Mouse (Mus musculus): ENCODE results near the gene Hist2h2ac. TPM values are rescaled to one million over a fixed set of nuclear protein-coding genes. Genes with fewer than 3 reads are reported as not detected.
A peak's percentile ranks its signal among the peaks of the same experiment; 100 is the strongest.

Hist2h2ac gene
- polyA plus RNA-seq, 1 experiment from 2014 or later, result 2.3 TPM

- no peaks in the 10 kb centered on the region for H3K27me3 ChIP-seq (ENCODE audit: control insufficient read depth, insufficient read depth, low read length)
- peaks cover 16% of the 10 kb centered on the region for H3K4me1 ChIP-seq (replicated peaks; ENCODE audit: control insufficient read depth, insufficient read depth, low read length)
- peak; percentile 1 for ATAC-seq (ENCODE audit: low FRiP score)
- peak overlapping the region; percentile 53 for H3K4me3 ChIP-seq (replicated peaks; ENCODE audit: low read length)
- peak; percentile 27 for DNase-seq (ENCODE audit: low spot score)
- H3K27ac ChIP-seq, result peak overlapping the region; percentile 97
- 19% methylated on average over 27 of the region's 27 CpGs for WGBS
- H3K36me3 ChIP-seq (replicated peaks; ENCODE audit: control insufficient read depth, insufficient read depth), result peaks cover 33% of the 10 kb centered on the region
- H3K9me3 ChIP-seq (ENCODE audit: control insufficient read depth, low read length), result no peaks in the 10 kb centered on the region
- H3K9ac ChIP-seq, result peak overlapping the region; percentile 81
- H3K4me2 ChIP-seq (replicated peaks), result peak overlapping the region; percentile 76
Measured at GRCm38 (mm10) chr3:96196437-96197128, 24.1 kb downstream of the Hist2h2ac start.

DNA sequence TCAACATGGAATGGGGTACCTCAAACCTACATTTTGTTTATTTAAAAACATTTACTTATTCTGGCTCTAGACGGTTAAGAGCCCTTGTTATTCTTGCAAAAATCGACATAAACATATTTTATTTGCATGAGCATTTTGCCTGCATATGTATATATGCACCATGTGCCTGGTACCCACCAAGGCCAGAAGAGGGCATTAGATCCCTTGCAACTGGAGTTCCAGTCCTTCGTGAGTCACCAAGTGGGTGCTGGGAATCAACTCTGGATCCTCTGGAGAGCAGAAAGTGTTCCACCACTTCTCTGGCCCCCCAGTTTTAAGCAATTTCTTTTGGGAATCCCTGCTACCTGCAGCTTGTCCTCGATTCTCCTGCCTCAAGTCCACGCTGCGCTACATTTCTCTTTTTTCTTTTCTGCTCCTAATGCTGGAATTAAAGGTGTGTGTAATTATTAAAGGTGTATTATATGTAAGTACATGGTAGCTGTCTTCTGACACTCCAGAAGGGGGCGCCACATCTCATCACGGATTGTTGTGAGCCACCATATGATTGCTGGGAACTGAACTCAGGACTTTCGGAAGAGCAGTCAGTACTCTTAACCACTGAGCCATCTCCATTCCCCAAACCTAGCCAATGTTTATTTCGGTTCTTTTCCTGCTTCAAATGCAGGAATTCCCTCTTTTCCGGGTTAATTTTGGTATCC lies 24.9 kb downstream of the Hist2h2ac start:
- Histone ChIP-seq H3K9ac (no peak overlapping the region), H3K27me3 (ENCODE audit: control insufficient read depth, insufficient read depth, low read length) (no peaks in the 10 kb centered on the region), H3K4me3 (replicated peaks; ENCODE audit: low read length) (peak overlapping the region; percentile 53; the same call in 1 of the 2 replicates), H3K36me3 (replicated peaks; ENCODE audit: control insufficient read depth, insufficient read depth) (peaks cover 41% of the 10 kb centered on the region), H3K9me3 (ENCODE audit: control insufficient read depth, low read length) (no peaks in the 10 kb centered on the region), H3K27ac (peak overlapping the region; percentile 97; the same call in 1 of the 2 replicates), H3K4me1 (replicated peaks; ENCODE audit: control insufficient read depth, insufficient read depth, low read length) (peaks cover 16% of the 10 kb centered on the region), H3K4me2 (replicated peaks) (peak overlapping the region; percentile 76)
- no peak for DNase-seq (ENCODE audit: low spot score)
- ATAC-seq (ENCODE audit: low FRiP score), result no peak
- 93% methylated on average over 11 of the region's 11 CpGs for WGBS

GRCm38 (mm10) chr3:96194966-96195365 lies 25.7 kb downstream of the Hist2h2ac start:
- Histone ChIP-seq H3K4me1 (replicated peaks; ENCODE audit: control insufficient read depth, insufficient read depth, low read length) (peaks cover 16% of the 10 kb centered on the region), H3K36me3 (replicated peaks; ENCODE audit: control insufficient read depth, insufficient read depth) (peaks cover 49% of the 10 kb centered on the region), H3K27me3 (ENCODE audit: control insufficient read depth, insufficient read depth, low read length) (no peaks in the 10 kb centered on the region), H3K4me2 (replicated peaks) (no peak overlapping the region), H3K27ac (no peak overlapping the region), H3K9ac (no peak overlapping the region), H3K4me3 (replicated peaks; ENCODE audit: low read length) (no peak overlapping the region), H3K9me3 (ENCODE audit: control insufficient read depth, low read length) (no peaks in the 10 kb centered on the region)
- 90% methylated on average over 10 of the region's 10 CpGs for WGBS
- DNase-seq (ENCODE audit: low spot score), result no peak
- no peak for ATAC-seq (ENCODE audit: low FRiP score)

- Histone ChIP-seq H3K9ac (no peak overlapping the region), H3K36me3 (replicated peaks; ENCODE audit: control insufficient read depth, insufficient read depth) (peaks cover 67% of the 10 kb centered on the region)
Measured at GRCm38 (mm10) chr3:96192977-96193376, 27.7 kb downstream of the Hist2h2ac start.

DNA sequence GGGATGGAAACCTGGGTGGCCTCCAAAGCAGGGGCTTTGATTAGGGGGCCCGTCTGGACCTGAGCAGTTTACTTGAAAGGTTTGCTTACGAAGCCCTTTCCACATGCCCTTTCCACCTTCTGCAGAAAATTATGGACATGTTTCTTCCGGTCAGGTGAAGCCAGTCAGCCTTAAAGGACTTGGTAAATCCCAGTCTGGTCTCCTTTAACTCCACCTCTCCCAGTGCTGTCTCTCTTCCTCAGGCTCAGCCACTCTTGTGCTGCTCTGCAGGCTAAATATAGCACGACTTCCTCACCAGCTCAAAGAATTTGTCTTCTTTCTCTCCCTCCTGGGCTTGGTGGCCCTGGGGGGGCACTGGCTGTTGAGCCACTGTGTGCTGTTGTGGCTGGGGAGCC lies 38.3 kb downstream of the Hist2h2ac start:
- Histone ChIP-seq H3K4me2 (replicated peaks) (peak overlapping the region; percentile 63), H3K9me3 (ENCODE audit: control insufficient read depth, low read length) (no peaks in the 10 kb centered on the region), H3K36me3 (replicated peaks; ENCODE audit: control insufficient read depth, insufficient read depth) (peaks cover 30% of the 10 kb centered on the region), H3K9ac (peak overlapping the region; percentile 79), H3K4me1 (replicated peaks; ENCODE audit: control insufficient read depth, insufficient read depth, low read length) (peaks cover 27% of the 10 kb centered on the region), H3K4me3 (replicated peaks; ENCODE audit: low read length) (peak overlapping the region; percentile 60), H3K27ac (peak overlapping the region; percentile 85), H3K27me3 (ENCODE audit: control insufficient read depth, insufficient read depth, low read length) (no peaks in the 10 kb centered on the region)
- ATAC-seq (ENCODE audit: low FRiP score), result no peak
- 26% methylated on average over 4 of the region's 4 CpGs for WGBS
- no peak for DNase-seq (ENCODE audit: low spot score)

More at GRCm38 (mm10) chr3:96192977-96193376, 27.7 kb downstream of the Hist2h2ac start:
- ATAC-seq (ENCODE audit: low FRiP score), result no peak
- no peak overlapping the region for H3K4me3 ChIP-seq (replicated peaks; ENCODE audit: low read length)
- no peaks in the 10 kb centered on the region for H3K9me3 ChIP-seq (ENCODE audit: control insufficient read depth, low read length)
- 69% methylated on average over 12 of the region's 12 CpGs for whole genome bisulfite sequencing
- no peaks in the 10 kb centered on the region for H3K27me3 ChIP-seq (ENCODE audit: control insufficient read depth, insufficient read depth, low read length)
- no peak overlapping the region for H3K27ac ChIP-seq
- H3K4me2 ChIP-seq (replicated peaks), result no peak overlapping the region
- H3K4me1 ChIP-seq (replicated peaks; ENCODE audit: control insufficient read depth, insufficient read depth, low read length), result peaks cover 12% of the 10 kb centered on the region
- no peak for DNase-seq (ENCODE audit: low spot score)

GRCm38 (mm10) chr3:96181510-96182381 lies 38.9 kb downstream of the Hist2h2ac start:
- peak overlapping the region; percentile 85 for H3K27ac ChIP-seq
- 27% methylated on average over 12 of the region's 12 CpGs for WGBS
- ATAC-seq (ENCODE audit: low FRiP score), result peak; percentile 43

DNA sequence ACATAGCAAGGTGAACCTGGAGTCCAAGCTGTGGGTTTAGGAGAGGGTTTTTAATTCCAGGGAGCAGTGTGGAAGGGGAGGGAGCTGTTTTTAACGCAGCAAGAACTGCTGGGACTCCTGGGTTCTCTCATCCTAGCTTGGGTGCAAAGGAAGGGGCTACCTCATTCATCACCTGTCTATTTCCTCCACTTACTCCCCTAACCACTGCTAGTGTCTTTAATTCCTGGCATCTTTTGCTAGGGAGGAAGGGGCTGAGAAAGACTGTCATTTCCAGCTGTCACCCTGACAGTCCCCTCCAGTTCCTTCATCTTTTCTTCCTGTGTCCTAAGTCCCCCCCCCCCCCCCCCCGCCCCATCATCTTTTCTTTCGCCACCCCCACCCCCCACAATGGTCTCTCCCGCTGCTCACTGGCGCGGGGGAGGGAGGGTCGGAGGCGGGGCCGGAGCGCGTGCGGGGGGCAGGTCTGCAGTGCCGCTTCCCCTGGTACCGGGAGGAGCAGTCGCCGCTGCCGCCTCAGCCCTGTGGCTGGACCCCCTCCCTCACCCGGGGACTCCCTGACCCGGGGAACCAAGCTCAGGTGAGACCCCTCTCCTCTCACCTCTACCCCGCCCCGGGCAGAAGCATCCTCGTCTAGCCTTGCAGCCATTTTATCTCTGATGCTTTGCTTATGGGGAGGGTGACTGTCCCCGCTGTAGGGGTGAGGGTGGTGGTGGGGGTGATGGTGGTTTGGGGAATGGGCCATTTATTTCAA lies 39.8 kb downstream of the Hist2h2ac start, which contains the start of gene Sv2a:
TSS of gene Sv2a (plus strand) at position 425 of the 751 bp plus-strand sequence.
- DNase-seq (ENCODE audit: low spot score) (peak; percentile 62), ATAC-seq (ENCODE audit: low FRiP score) (peak; percentile 80)
- Histone ChIP-seq H3K9me3 (ENCODE audit: control insufficient read depth, low read length) (no peaks in the 10 kb centered on the region), H3K27ac (peak within 1 kb of the TSS; percentile 85), H3K9ac (peak within 1 kb of the TSS; percentile 79), H3K4me3 (replicated peaks; ENCODE audit: low read length) (peak within 1 kb of the TSS; percentile 60), H3K4me1 (replicated peaks; ENCODE audit: control insufficient read depth, insufficient read depth, low read length) (peaks cover 27% of the 10 kb centered on the region), H3K27me3 (ENCODE audit: control insufficient read depth, insufficient read depth, low read length) (no peaks in the 10 kb centered on the region), H3K36me3 (replicated peaks; ENCODE audit: control insufficient read depth, insufficient read depth) (peaks cover 37% of the 10 kb centered on the region), H3K4me2 (replicated peaks) (peak within 1 kb of the TSS; percentile 63)
- WGBS, result 0% methylated on average over 14 of the region's 23 CpGs

More at GRCm38 (mm10) chr3:96181510-96182381, 38.9 kb downstream of the Hist2h2ac start:
- H3K27me3 ChIP-seq (ENCODE audit: control insufficient read depth, insufficient read depth, low read length), result no peaks in the 10 kb centered on the region
- no peak for DNase-seq (ENCODE audit: low spot score)
- H3K4me3 ChIP-seq (replicated peaks; ENCODE audit: low read length), result peak overlapping the region; percentile 60
- H3K9me3 ChIP-seq (ENCODE audit: control insufficient read depth, low read length), result no peaks in the 10 kb centered on the region
- H3K9ac ChIP-seq, result peak overlapping the region; percentile 79
- H3K4me1 ChIP-seq (replicated peaks; ENCODE audit: control insufficient read depth, insufficient read depth, low read length), result peaks cover 27% of the 10 kb centered on the region
- peak overlapping the region; percentile 63 for H3K4me2 ChIP-seq (replicated peaks)
- peaks cover 30% of the 10 kb centered on the region for H3K36me3 ChIP-seq (replicated peaks; ENCODE audit: control insufficient read depth, insufficient read depth)

- no peak overlapping the region for H3K9ac ChIP-seq
- H3K27ac ChIP-seq, result no peak overlapping the region
- H3K4me1 ChIP-seq (replicated peaks; ENCODE audit: control insufficient read depth, insufficient read depth, low read length), result peaks cover 27% of the 10 kb centered on the region
- 57% methylated on average over 4 of the region's 4 CpGs for WGBS
- H3K4me3 ChIP-seq (replicated peaks; ENCODE audit: low read length), result no peak overlapping the region
- H3K9me3 ChIP-seq (ENCODE audit: control insufficient read depth, low read length), result no peaks in the 10 kb centered on the region
- peaks cover 40% of the 10 kb centered on the region for H3K36me3 ChIP-seq (replicated peaks; ENCODE audit: control insufficient read depth, insufficient read depth)
- no peaks in the 10 kb centered on the region for H3K27me3 ChIP-seq (ENCODE audit: control insufficient read depth, insufficient read depth, low read length)
- no peak for DNase-seq (ENCODE audit: low spot score)
- no peak overlapping the region for H3K4me2 ChIP-seq (replicated peaks)
- no peak for ATAC-seq (ENCODE audit: low FRiP score)
Measured at GRCm38 (mm10) chr3:96179531-96179930, 41.1 kb downstream of the Hist2h2ac start.
